Mouse (Mus musculus) hindbrain, embryonic 13.5 days (tissue): Measurements from ENCODE around the gene Ndufab1. TPM values are rescaled to one million over a fixed set of nuclear protein-coding genes. Genes with fewer than 3 reads are reported as not detected.
"Not testable (repeated sequence)": the region's sequence is repeated elsewhere in the genome, so short reads cannot be mapped to it uniquely, and the experiment has no call there.

ENCODE experiments used
- ATAC-seq: fragments of 200-750 bp; cut with Nextera tagmentation; 2 replicates; pipeline ENCODE4 v1.8.0; 2017; ENCODE audit warnings: moderate TSS enrichment; ENCODE audit not compliant: low FRiP score
- H3K27ac ChIP-seq: fragments of 300-500 bp; sonication (generic); 2 replicates; pipeline ENCODE4 v1.5.1; 2015; ENCODE audit warnings: inconsistent platforms, mild to moderate bottlenecking, moderate library complexity
- H3K27me3 ChIP-seq: fragments of 300-500 bp; sonication (generic); 2 replicates; pipeline ENCODE4 v1.6.1; 2015; ENCODE audit warnings: mild to moderate bottlenecking, inconsistent platforms
- H3K36me3 ChIP-seq: fragments of 300-500 bp; sonication (generic); 2 replicates; pipeline ENCODE4 v1.6.1; 2015; ENCODE audit warnings: mild to moderate bottlenecking, inconsistent platforms
- H3K4me1 ChIP-seq: fragments of 300-500 bp; sonication (generic); replicated peaks from 2 replicates; pipeline ENCODE4 v1.6.1; 2015; ENCODE audit warnings: inconsistent platforms
- H3K4me2 ChIP-seq: fragments of 300-500 bp; sonication (generic); 2 replicates; pipeline ENCODE4 v1.6.1; 2015; ENCODE audit warnings: inconsistent platforms, mild to moderate bottlenecking, moderate library complexity
- H3K4me3 ChIP-seq: fragments of 300-500 bp; sonication (generic); 2 replicates; pipeline ENCODE4 v1.5.1; 2015; ENCODE audit warnings: mild to moderate bottlenecking, inconsistent platforms
- H3K9ac ChIP-seq: fragments of 300-500 bp; sonication (generic); 2 replicates; pipeline ENCODE4 v1.6.1; 2015; ENCODE audit warnings: mild to moderate bottlenecking, inconsistent platforms
- H3K9me3 ChIP-seq: fragments of 300-500 bp; sonication (generic); 2 replicates; pipeline ENCODE4 v1.6.1; 2016; ENCODE audit warnings: inconsistent platforms
- WGBS: fragments of 180-500 bp; shearing (Covaris S2); methylation state at CpG from one replicate; pipeline ENCODE4 v1.1.7; 2015; 5-methylcytosine and 5-hydroxymethylcytosine counted together
- polyA plus RNA-seq: library from polyadenylated mRNA; unstranded; fragments of >200 nt; fragmentation: Nextera tagmentation; extraction: Ambion mirVana; gene quantifications from 2 replicates; pipeline ENCODE4 v1.2.1, GENCODE M21; 2015

Ndufab1 gene
- polyA plus RNA-seq, 1 experiment from 2014 or later: 638 TPM

DNA sequence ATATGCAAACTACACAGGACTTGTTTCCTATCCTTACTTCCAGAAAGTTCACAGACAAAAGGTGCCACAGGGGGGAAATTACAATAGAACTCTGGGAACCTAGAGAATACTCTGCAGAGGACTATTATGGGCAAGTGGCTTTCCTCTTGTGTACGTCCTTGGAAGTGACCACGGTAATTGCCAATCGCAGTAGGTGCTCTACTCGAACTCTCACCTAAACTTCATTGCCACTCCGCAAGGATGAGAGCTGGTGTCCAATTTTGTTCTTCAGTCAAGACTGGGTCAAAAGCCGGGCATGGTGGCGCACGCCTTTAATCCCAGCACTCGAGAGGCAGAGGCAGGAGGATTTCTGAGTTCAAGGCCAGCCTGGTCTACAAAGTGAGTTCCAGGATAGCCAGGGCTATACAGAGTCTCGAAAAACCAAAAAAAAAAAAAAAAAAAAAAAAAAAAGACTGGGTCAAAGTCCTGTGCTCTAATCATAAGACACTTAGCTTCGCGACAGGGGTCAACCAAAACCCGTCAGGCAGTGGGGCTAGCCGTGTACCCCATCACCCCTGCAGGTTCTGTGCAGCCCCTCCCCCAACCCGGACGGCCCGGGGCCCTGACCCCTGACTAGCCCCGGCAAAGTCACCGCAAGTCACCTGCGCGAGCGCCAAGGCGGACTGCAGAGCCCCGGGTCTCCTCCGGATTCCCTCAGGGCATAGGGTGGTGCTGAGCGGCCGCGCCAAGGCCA is 506 bp downstream of the Ndufab1 start:
- Histone ChIP-seq H3K9ac (peak overlapping the region; percentile 92), H3K4me1 (peaks cover 16% of the 10 kb centered on the region), H3K36me3 (peaks cover 22% of the 10 kb centered on the region), H3K4me3 (peak overlapping the region; percentile 73), H3K27ac (peak overlapping the region; percentile 72), H3K4me2 (peak overlapping the region; percentile 72)
- H3K9me3 ChIP-seq, H3K27me3 ChIP-seq: not testable (repeated sequence)
- peak; percentile 82 for ATAC-seq
- 10% methylated on average over 28 of the region's 28 CpGs for WGBS

- H3K9me3 ChIP-seq: no peaks in the 10 kb centered on the region
- no peak for ATAC-seq
- H3K4me2 ChIP-seq: no peak overlapping the region
These were observed 2.5 kb downstream of the Ndufab1 start for GRCm38 (mm10) chr7:122099222-122099621.

DNA sequence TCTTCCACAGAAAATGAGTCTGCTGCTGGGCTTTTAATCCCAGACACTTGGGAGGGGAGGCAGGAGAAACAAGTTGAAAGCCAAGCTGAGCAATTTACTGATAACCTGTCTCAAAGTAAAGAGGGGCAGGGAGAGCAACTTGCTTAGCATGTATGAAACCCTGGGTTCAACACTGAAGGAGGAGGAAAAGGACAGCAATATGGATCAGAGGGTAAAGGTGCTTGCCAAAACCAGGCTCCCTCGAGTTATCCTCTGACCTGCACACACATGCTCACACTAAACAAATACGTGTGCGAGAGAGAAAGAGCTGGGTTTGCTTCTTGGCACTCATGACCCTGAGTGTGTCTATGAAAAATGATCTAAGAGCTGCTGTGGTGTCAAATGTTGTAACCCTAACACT is 3.7 kb downstream of the Ndufab1 start:
- 97% methylated on average over 3 of the region's 3 CpGs for WGBS
- peaks cover 50% of the 10 kb centered on the region for H3K36me3 ChIP-seq

More at GRCm38 (mm10) chr7:122099222-122099621, 2.5 kb downstream of the Ndufab1 start:
- Histone ChIP-seq H3K27me3 (no peaks in the 10 kb centered on the region), H3K36me3 (peaks cover 42% of the 10 kb centered on the region), H3K27ac (no peak overlapping the region), H3K9ac (no peak overlapping the region), H3K4me1 (peaks cover 16% of the 10 kb centered on the region), H3K4me3 (no peak overlapping the region)
- 73% methylated on average over 4 of the region's 4 CpGs for WGBS

DNA sequence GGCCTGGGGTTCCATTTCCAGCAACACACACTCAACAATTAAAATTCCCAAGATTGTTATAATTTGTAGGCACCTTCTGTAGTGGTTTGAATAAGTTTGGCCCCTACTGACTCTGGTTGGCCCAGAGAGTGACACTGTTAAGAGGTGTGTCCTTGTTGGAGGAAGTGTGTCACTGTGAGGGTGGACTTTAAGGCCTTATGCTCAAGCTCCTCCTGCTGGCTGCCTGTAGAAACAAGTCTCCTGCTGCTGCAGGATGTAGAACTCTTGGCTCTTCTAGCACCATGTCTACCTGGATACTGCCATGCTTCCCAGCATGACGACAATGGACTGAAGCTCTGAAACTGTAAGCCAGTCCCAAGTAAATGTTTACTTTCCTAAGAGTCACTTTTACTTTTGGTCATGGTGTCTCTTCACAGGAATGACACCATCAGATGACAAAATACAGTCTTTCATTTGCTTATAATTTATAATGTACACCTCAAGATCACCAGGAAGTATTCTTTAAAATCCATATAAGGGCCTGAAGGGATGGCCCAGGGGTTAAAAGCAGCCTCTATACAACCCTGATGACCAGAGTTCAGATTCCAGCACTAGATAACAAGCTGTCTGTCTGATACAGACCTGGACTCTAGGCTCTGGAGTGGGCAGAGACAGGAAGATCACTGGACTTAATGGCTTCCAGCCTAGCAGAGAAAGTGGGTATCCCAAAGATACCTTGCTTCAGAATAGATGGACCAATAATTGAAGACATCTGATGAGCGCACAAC is 6.9 kb downstream of the Ndufab1 start:
- no peak overlapping the region for H3K27ac ChIP-seq
- peaks cover 81% of the 10 kb centered on the region for H3K36me3 ChIP-seq
- H3K4me3 ChIP-seq: no peak overlapping the region
- WGBS: 95% methylated on average over 2 of the region's 2 CpGs
- no peak overlapping the region for H3K9ac ChIP-seq
- no peak for ATAC-seq
- H3K4me2 ChIP-seq: no peak overlapping the region
- no peaks in the 10 kb centered on the region for H3K27me3 ChIP-seq
- H3K9me3 ChIP-seq: no peaks in the 10 kb centered on the region
- peaks cover 2% of the 10 kb centered on the region for H3K4me1 ChIP-seq

More for the DNA sequence above, 3.7 kb downstream of the Ndufab1 start:
- ATAC-seq: no peak
- Histone ChIP-seq H3K4me2 (no peak overlapping the region), H3K9ac (no peak overlapping the region), H3K9me3 (no peaks in the 10 kb centered on the region), H3K4me3 (no peak overlapping the region), H3K27me3 (no peaks in the 10 kb centered on the region), H3K4me1 (peaks cover 16% of the 10 kb centered on the region), H3K27ac (no peak overlapping the region)

GRCm38 (mm10) chr7:122087195-122087982 is 14.3 kb downstream of the Ndufab1 start:
- Histone ChIP-seq H3K9me3 (no peaks in the 10 kb centered on the region), H3K36me3 (peaks cover 81% of the 10 kb centered on the region), H3K9ac (no peak overlapping the region), H3K4me1 (no peaks in the 10 kb centered on the region), H3K27me3 (no peaks in the 10 kb centered on the region), H3K4me3 (no peak overlapping the region), H3K27ac (no peak overlapping the region), H3K4me2 (no peak overlapping the region)
- WGBS: 92% methylated on average over 11 of the region's 11 CpGs
- ATAC-seq: no peak

- no peaks in the 10 kb centered on the region for H3K9me3 ChIP-seq
- WGBS: 100% methylated on average over 1 of the region's 1 CpGs
- no peaks in the 10 kb centered on the region for H3K4me1 ChIP-seq
- H3K36me3 ChIP-seq: peaks cover 82% of the 10 kb centered on the region
- H3K4me3 ChIP-seq: no peak overlapping the region
- no peak overlapping the region for H3K27ac ChIP-seq
- H3K27me3 ChIP-seq: no peaks in the 10 kb centered on the region
- H3K9ac ChIP-seq: no peak overlapping the region
- no peak for ATAC-seq
- no peak overlapping the region for H3K4me2 ChIP-seq
These were observed 20.6 kb downstream of the Ndufab1 start for GRCm38 (mm10) chr7:122081071-122081470.

DNA sequence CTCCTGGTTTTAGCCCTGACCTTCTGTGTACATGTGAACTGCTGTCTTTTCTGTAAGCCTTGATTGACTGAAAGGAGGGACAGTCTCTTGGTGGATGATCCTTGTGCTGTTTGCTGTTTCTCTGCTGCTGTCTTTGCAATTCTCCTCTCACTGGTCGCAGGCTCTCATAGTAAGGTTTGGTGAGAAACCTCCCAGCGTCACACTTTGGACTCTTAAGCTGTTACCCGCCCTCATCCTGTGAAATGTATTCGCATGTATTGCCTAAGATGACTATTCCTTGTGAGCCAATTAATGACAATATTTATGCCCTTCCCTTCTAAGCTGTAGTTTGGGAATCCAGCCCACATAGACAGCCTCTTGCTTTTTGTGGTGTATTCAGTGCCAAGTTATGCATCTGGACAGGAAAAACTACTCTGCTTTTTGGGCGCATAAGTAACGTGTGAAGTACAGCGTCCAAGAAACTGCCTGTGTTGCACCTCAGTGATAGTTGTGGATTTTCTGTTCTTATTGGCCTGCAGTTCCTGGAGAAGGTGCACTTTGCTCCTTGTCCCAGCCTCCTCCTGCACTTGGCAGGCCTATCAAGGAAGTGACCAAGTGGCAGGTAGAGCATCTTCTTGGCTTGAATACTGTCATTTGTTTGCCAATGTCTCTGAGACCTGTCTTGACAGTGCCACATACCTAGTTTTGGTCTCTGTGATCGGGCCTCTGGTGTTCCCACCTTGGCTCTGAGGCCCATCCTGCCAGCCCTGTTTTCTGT is 21.7 kb downstream of the Ndufab1 start:
- ATAC-seq: no peak
- Histone ChIP-seq H3K4me1 (no peaks in the 10 kb centered on the region), H3K9me3 (no peaks in the 10 kb centered on the region), H3K4me2 (no peak overlapping the region), H3K27me3 (no peaks in the 10 kb centered on the region), H3K4me3 (no peak overlapping the region), H3K36me3 (peaks cover 85% of the 10 kb centered on the region), H3K27ac (no peak overlapping the region), H3K9ac (no peak overlapping the region)
- 97% methylated on average over 8 of the region's 8 CpGs for WGBS

DNA sequence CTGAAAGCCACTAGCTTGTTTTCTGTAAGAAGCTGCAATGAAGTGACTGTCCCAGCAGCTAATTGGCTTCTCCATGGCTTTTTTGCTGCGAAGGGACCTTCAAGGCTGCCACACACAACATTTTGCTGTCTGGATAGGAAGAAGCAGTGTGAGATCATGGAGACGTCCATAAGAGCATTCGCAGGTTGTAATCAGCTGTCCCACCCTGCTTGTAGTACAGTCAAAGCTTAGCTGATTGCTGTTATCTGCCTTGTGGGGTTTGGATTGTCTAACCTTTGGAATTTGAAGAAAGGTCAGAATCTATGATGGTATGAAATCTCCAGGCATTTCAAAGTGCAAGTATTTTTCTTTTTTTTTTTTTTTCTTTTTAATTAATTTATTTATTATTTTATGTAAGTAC is 27.3 kb downstream of the Ndufab1 start:
- H3K36me3 ChIP-seq: peaks cover 90% of the 10 kb centered on the region
- H3K27me3 ChIP-seq: no peaks in the 10 kb centered on the region
- no peak overlapping the region for H3K9ac ChIP-seq
- no peaks in the 10 kb centered on the region for H3K9me3 ChIP-seq
- H3K4me1 ChIP-seq: peaks cover 10% of the 10 kb centered on the region
- no peak overlapping the region for H3K4me3 ChIP-seq
- no peak for ATAC-seq
- no peak overlapping the region for H3K27ac ChIP-seq
- 87% methylated on average over 3 of the region's 3 CpGs for WGBS
- no peak overlapping the region for H3K4me2 ChIP-seq

DNA sequence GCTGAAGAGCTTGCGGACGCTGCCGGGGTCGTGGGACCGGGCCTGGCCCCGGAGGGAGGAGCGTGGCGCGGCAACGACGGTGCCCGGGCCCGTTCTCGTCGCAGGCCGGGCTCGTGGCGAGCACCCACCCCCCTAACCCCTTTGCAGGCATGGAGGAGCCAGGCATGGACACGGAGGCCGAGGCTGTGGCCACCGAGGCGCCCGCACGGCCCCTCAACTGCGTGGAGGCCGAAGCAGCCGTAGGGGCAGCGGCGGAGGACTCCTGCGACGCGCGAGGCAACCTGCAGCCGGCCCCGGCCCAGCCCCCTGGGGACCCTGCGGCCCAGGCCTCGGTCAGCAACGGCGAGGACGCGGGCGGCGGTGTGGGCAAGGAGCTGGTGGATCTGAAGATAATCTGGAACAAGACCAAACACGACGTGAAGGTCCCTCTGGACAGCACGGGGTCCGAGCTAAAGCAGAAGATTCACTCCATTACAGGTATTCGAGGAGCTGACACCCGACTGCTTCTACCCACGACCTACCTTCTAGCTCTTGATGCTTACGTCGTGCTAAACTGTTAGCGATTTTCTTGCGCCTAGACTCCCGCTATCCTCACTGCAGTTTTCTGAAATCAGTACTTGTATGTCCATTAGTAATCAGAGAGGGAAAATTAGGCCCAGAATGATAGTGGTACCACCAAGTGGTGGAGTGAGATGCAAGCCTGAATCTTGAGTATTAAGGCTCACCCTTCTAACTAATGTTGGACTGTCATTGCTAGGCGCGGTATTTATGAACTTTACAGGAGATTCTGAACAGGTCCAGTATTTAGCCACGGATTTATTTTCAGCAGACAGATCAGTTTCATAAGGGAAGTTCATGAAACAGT is 33.9 kb downstream of the Ndufab1 start:
- Histone ChIP-seq H3K9me3 (no peaks in the 10 kb centered on the region), H3K4me3 (peak overlapping the region; percentile 99), H3K9ac (peak overlapping the region; percentile 98), H3K4me2 (peak overlapping the region; percentile 67), H3K4me1 (peaks cover 38% of the 10 kb centered on the region), H3K27me3 (no peaks in the 10 kb centered on the region), H3K36me3 (peaks cover 30% of the 10 kb centered on the region), H3K27ac (peak overlapping the region; percentile 96)
- peak; percentile 56 for ATAC-seq
- 2% methylated on average over 58 of the region's 58 CpGs for WGBS

DNA sequence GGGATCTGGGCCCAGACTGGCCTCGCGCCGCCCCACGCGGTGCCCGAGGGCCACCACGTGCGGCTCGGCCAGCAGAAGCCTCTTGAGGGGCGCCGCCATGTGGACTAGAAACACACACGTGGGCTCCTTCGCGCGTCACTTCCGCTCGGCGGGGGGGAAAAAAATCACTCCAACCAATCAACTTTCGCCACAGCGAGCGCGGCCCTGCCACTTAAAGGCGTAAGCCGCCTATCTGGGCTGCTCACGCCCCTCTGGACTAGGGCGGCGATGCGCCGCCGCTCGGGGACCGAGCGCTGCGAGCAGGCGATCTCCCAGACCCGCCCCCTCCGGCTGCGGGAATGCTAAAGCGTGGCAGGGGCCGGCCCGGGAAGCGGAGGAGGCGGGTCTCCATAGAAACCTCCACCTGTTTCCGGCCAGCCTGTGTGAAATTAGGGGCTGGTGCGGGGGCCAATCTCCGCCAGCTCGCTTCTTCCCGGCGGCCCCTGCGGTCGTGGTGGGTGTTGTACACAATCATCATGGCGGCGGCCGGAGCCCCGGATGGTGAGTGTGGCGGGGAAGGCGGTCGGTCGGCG is 34.7 kb downstream of the Ndufab1 start, which contains the start of the genes Ubfd1 and Ears2:
Gene Ubfd1, plus strand, starts transcription at position 231 of the 572 bp plus-strand sequence.
Gene Ears2, minus strand, starts transcription at position 319 of the 572 bp plus-strand sequence.
- ATAC-seq: peak; percentile 99
- Histone ChIP-seq H3K9ac (peak within 1 kb of the TSS; percentile 98), H3K4me2 (peak within 1 kb of the TSS; percentile 67), H3K27ac (peak within 1 kb of the TSS; percentile 96), H3K27me3 (no peaks in the 10 kb centered on the region), H3K4me1 (peaks cover 38% of the 10 kb centered on the region), H3K9me3 (no peaks in the 10 kb centered on the region), H3K4me3 (peak within 1 kb of the TSS; percentile 99), H3K36me3 (peaks cover 28% of the 10 kb centered on the region)
- under 1% methylated on average over 59 of the region's 60 CpGs for WGBS
